Mouse (Mus musculus): ENCODE results near the gene Dap. TPM values are rescaled to one million over a fixed set of nuclear protein-coding genes. Genes with fewer than 3 reads are reported as not detected.

The Dap gene
- total RNA-seq, 2 experiments from 2014 or later, result 9.3 to 11.5 TPM

DNA sequence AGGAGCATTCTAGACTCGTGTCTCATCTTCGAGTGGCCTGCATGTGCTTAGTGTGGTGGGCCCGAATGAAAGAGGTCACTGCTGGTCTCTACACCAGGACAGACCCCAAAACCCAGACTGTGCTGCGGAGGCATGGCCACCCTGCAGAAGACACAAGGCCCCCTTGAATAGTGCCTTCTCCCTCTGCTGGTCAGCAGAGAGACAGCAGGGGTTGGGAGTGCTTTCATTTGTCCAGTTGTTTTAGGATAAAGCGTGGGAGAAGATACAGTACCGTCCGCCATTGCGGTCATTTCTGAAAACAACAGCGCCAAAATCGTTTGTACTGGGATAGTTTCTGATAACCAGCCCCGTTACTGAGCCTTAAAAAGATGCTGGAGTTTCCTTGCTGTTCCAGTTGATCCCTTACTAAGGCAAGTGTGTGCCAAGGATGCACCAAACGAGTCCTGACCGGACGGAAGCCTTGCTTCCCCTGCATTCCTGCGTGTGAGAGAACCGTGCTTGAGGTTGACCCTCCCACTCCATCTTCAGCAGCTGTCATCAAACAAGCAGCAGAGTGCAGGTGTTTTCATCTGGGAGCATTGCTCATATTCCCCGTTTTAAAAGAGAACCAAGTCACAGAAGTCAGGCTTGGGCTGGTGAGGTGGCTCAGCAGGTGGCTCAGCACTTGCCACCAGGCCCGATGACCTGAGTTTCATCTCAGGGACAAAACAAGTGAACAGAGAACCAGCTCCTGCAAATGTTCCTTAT is 34.8 kb downstream of the Dap start:
- no peak for DNase-seq
- intact Hi-C loops (cut with DNase I), result loop anchor here (10.0 kb wide), 1 partner anchor 1084 kb away; the partner anchor contains the start of gene Ctnnd2

DNA sequence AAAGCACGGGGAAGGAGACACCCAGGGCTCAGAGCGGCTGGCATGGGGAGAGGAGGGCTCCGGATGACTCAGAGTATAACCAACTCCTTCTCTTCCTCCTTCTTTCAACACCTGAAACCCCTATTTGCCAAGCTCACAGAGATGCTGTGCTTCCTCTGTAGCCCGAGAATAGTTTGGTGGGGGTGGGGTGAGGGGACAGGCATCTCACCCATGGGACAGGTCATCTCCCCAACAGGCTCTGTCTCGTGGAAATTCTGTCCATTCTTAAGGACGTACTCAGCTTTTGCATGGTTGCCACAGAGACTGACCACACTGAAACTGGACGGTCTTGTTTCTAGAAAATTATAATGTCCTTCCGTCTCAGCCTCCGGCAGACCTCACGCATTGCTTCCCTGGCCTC is 37.0 kb downstream of the Dap start:
- intact Hi-C loops (cut with DNase I), result loop anchor here (10.0 kb wide), 1 partner anchor 336 kb away; no protein-coding TSS in a partner anchor
- DNase-seq, result no peak

DNA sequence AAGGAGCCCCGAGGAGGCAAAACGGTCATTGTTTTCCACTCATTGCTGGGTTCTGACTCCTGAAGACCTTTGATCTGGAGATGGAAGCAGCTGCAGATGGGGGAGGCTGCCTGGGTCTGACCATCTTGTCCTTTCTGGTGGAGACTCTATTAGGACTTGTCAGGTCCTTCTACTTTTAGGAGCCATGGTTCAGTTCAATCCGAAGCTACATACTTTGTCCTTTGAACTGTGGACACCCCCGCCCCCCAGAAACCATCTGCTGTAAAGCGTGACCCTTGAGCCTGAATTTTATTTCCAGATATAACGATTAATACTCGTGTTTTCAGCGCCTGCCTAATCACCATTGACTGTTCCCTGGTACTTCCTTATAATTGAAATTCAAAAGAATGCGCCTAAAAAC is 38.2 kb downstream of the Dap start:
- no peak for DNase-seq
- intact Hi-C loops (cut with DNase I), result loop anchor here (10.0 kb wide), 1 partner anchor 338 kb away; no protein-coding TSS in a partner anchor

DNA sequence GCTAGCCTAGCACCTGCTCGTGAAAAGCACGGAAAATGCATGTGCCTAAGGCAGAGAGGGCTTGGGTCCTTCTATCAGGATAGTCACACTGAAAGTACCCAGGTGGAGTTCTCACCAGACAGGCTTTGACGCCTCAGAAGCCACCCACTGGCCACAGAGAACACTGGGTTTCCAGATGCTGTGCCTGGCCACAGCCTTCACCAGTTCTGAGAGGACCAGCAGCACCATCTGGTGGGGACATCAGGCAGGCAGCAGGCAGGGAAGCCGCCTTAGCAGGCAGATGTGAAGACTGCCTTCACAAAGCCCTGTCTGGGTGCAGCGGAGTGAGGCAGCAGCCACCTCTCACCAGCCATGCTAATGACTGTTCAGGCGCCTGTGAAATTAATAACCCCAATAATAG is 40.7 kb downstream of the Dap start:
- peak; percentile 90 for DNase-seq
- intact Hi-C loops (cut with DNase I), result loop anchor here (10.0 kb wide), 1 partner anchor 340 kb away; no protein-coding TSS in a partner anchor

DNA sequence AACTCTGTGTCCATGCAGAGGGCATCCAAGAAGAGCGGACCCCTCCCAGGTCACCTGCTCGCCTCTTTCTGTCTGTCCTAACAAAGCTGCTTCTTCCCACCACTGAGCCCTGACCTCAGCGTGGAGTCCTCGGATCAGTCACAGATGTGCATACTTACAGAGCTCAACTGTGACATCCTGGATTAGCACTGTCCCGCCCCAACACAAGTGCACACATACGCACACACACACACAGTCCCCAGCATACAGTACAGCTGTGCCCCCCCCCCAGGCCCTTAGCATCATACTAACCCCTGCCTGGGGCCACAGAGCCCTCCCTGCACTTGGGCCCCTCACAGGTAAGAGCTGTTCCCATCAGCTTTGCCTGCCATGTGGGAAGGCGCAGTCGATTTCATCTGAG is 41.3 kb downstream of the Dap start:
- intact Hi-C loops (cut with DNase I), result loop anchor here (10.0 kb wide), 1 partner anchor 341 kb away; no protein-coding TSS in a partner anchor
- no peak for DNase-seq

DNA sequence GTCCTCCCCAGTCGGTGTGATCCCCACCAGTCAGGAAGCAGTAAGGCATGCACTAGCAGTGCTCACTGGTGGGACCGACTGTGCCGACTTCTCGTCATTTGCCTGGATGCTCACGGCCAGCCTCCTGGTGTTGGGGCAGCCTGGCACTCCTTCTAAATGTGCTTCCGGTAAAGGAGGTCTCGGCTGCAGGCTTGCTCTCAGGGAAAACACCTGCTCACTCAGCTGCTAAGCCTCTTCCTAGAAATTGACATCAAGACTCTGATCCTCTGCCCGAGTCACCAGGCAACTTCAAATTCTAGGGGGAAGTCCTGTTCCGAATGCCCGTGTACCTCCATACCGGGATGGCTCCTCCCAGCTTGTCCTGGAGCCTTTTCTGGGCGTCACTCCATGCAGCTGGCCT is 41.7 kb downstream of the Dap start:
- DNase-seq, result no peak
- intact Hi-C loops (cut with DNase I), result loop anchor here (10.0 kb wide), 1 partner anchor 341 kb away; no protein-coding TSS in a partner anchor

DNA sequence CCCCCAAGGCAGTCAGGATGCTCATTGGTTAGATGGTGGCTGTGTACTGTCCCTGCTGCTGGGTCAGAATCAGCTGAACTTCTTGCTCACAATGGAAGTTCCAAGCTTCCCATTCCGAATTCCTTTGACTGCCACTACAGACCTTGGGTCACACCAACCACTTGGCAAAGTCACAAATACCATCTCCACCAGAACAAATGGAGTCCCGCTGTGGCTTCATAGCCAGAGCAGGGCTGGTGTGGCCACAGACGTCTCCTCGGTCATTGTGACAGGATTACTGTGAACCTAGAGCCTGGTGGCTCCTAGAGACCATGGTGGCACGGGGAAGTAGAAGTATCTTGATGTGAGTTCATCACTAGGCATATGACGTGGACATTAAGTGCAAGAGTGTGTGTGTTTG is 44.0 kb downstream of the Dap start:
- DNase-seq, result no peak
- intact Hi-C loops (cut with DNase I), result loop anchor here (10.0 kb wide), 1 partner anchor 343 kb away; no protein-coding TSS in a partner anchor

DNA sequence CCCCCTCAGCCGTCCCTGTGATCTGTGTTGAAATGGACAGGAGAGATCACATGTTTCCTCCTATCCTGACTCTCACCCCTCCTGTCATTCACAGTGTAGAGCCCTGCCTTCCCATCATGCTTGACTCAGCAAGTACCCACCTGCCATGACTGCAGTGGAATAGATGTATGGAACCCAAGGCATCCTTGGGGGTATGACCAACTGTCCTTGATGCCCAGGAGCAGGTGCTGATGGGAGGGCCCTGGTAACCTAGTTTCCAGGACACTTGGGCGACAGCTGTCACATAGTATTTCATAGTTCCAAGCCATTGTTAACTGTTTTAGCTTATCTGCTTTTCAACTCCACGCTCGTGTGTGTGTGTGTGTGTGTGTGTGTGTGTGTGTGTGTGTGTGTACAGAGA is 45.4 kb downstream of the Dap start:
- DNase-seq, result no peak
- intact Hi-C loops (cut with DNase I), result loop anchor here (10.0 kb wide), 1 partner anchor 345 kb away; no protein-coding TSS in a partner anchor

DNA sequence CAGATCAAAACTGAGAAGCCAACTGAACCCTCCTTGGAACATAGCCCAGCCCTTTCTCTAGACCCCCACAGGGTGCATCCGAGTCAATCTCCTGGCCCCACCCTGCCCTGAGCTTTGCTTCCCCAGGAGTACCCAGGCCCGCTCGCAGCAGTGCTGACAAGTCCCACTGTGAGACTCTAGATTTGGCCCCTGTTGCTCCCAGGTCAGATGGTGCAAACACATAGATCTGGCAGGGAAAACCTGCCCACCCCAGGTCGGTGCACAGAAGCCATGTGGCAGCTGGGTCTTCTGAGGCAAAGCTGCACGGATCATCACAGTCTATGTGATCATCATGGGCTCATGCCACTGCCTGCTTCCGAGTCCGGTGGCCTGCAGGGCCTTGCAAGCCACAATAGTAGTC is 48.6 kb downstream of the Dap start:
- peak; percentile 66 for DNase-seq
- intact Hi-C loops (cut with DNase I), result no loop called here

DNA sequence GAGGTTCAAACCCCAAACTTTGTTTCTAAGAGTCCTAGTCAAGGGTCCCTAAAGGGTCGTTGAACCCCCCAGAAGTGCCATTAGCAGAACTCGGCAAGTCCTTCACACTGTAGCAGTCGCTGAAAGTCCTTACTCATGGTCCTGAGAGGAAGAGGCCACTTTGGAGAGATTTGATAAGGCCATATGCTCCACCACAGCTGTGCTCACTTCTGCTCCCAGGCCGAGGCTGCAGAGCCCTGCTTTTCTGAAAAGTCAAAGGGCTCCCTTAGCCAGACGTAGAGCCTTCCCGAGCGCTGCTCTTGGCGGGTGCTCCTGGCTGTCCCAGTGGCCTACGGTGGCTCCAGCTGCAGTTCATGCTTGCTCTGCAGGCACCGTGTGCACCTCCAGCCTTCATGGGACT is 49.4 kb downstream of the Dap start:
- DNase-seq, result no peak
- intact Hi-C loops (cut with DNase I), result no loop called here

DNA sequence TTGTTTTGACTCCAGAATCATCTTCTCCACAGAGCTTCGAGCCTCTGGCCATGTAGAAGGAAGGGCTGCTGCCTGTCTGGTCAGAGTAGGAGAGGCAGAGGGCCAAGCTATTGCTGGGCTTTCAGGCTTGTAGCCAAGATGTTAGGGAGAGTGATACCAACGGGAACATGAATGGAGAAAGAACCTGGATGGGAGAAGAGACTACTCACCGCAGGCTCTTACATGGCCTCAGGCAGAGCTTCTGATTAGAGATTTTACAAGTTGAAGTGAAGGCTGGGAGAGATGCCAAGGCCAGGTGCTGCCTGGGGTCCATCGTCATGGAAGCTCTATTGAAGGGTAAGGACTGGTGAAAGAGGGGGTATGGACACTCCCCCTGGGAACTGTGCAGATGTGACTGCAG is 54.0 kb downstream of the Dap start:
- intact Hi-C loops (cut with DNase I), result no loop called here
- peak; percentile 54 for DNase-seq

DNA sequence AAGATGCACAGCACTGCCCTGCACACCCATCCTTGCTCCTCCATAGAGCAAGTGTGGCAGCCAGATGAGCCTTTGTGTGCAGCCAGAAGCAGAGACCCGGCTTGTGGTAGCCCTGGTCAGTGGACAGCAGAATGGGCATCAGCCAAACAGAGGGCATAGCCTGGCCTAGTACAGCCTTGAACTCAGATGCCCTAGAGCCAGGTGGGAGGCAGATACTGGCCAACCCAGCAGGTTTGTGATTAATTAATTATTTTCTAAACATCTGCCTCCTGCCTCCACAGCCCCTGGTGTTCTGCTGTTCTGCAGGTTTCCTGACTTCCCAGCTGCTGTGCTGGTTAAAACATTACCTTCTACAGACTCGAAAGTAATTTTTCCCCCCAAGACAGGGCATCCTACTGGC is 55.0 kb downstream of the Dap start:
- intact Hi-C loops (cut with DNase I), result no loop called here
- DNase-seq, result no peak

DNA sequence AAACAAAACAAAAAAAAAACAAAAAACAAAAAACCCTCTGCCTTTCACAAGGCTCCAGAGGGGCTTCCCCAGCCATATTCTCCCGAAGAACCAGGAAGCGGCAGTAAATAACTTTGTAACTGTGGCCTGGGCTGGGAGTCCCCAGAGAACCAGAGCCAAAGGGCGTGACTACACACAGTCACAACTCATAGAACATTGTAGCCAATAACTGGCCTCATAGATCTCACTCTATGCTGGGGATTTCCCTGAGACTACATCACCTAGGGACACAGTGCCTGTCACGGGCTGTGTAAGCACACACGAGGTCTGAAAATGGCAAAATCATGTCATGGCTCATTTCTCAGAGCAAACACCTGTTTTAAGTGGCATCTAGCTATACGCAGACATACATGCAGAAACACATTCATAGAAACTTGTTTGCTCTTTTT is 55.5 kb downstream of the Dap start:
- DNase-seq, result no peak
- intact Hi-C loops (cut with DNase I), result no loop called here

DNA sequence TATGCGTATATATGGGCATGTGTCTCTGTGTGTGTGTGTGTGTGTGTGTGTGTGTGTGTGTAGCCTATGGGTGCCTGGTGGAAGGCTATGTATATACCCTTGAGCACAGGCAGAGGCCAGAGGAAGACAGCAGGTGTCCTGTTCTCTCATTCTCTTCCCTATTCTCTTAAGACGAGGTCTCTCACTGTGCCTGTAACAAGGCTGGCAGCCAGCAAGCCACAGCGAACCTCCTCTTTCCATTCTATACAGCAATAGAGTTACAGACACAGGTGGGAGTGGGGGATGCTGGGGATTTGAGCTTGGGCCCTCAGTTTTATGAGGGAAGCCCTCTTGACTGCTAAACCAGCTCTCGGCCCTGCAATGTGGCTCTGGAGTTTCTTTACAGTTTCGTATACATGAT is 55.9 kb downstream of the Dap start:
- intact Hi-C loops (cut with DNase I), result no loop called here
- DNase-seq, result no peak

DNA sequence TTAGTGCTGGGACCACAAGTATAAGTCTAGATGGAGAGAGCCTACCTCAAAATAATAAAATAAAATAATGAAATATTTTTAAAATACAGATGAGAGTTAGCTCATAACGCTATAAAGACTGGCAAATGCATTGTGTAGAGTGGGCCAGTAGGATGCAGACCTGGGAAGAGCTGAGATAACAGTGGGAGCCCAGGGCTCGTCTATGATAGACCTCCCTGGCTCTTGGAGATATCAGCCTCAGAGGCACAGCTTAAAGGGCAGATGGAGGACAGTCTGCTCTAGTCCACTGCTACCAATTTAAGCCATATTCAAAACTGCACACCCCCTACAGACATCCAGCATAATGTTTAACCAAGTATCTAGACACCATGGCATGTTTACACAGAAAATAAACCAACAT is 56.6 kb downstream of the Dap start:
- intact Hi-C loops (cut with DNase I), result no loop called here
- DNase-seq, result no peak

DNA sequence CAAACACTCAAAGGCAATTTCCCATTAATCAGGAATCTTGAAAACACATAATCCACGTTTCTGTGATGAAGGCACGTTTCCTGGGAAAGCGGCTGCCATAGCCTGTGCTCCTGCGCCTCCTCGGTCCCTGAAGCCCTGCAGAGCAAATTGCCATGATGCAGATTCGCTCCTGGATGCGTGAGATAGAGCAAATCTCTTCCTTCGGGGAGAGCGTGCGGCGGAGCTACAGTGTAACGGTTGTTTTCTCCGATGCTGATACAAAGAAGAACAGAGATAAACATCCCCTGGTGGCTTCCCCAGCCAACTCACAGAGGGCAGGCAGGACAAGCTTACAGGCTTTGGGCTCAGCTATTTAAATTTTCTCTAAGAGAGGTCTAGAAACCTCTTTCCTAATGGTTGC is 57.7 kb downstream of the Dap start:
- intact Hi-C loops (cut with DNase I), result no loop called here
- no peak for DNase-seq

DNA sequence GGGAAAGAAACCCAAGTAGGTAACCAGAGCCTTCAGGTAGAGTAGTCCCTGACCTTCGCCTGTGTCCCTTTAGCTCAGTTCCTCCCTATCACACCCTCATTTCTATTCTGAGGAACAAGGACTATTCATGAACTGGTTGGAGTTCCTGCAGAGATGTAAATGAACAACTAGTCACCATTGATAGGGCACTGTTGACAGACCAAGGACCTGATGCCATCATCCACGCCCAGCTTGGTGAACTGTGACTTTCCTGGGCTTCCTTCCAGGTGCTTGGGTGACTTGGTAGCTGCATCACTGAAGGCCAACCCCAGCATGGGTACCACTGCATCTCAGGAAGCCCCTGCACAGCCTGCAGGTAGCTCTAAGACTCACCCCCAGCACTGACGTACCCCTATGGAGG is 58.2 kb downstream of the Dap start:
- DNase-seq, result no peak
- intact Hi-C loops (cut with DNase I), result no loop called here

DNA sequence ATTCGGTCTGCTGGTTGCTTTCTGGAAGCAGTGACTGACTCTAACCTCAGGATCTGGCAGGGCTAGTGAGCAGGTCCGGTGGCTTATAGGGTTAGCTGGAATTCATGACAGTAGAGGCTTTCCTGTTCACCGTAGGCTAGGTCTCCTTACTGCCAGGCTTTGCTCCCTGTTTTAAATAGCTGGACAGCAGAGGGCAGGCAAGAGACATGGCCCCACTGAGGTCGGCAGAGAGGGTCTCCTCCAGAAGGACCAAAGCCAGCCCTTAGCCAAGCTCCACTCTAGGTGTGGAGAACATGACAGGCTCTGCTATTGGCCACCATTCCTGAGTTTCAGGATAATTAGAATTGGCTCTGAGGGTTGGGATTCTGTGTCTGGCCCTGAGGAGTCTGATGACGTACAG is 60.0 kb downstream of the Dap start:
- intact Hi-C loops (cut with DNase I), result no loop called here

DNA sequence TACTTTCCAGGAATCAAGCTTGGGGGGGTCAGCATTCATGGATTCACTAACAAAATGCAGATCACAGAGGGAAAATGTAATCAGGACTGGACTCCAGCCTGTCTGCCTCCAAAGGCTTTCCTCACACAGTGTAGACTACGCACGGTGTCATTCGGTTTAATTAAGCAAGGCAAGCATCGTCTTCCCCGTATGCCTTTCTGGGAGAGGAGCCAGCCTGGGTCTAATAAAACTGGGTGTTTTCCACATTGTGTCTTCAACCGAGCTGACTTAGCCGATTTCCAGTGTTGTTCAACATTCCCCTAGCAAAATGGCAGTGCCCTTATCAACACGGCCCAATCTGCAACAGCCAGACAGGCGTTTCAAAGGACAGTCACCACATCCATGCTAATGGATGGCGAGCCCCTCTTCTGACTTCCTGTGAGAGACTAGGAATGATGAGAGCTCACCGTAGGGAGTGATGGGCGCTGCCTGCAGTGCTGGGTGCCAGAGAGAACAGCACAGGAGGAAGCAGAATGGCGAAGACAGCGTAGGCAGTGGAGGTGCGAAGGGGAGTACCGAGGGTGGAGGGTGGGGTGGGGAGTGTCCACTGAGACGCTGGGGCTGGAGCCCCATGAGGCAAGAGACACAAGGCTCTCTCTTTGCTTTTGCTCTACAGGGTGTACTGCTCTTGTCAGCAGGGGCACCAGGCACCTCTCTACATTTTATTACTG is 61.0 kb downstream of the Dap start:
- intact Hi-C loops (cut with DNase I), result no loop called here
- DNase-seq, result peak; percentile 58

More for the DNA sequence above, 60.0 kb downstream of the Dap start:
- DNase-seq, result peak; percentile 40

DNA sequence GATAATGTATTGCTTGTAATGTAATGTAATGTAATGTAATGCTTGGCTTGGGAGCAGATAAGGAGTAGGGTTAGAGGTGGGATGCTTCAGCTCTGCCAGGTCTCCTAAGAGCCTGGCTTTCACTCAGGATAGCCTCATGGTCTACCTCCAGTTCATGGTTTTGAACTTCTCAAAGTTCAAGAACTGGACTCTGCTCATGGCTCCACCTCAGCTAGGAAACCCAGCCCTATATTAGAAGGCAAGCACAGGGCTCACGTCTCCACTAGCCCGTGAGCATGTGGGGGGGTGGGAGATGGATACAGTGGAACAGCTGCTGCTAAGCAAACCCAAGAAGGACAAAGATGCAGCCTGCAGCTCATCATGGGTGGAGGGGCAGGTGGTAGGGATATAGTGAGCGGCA is 61.6 kb downstream of the Dap start:
- intact Hi-C loops (cut with DNase I), result no loop called here
- no peak for DNase-seq

DNA sequence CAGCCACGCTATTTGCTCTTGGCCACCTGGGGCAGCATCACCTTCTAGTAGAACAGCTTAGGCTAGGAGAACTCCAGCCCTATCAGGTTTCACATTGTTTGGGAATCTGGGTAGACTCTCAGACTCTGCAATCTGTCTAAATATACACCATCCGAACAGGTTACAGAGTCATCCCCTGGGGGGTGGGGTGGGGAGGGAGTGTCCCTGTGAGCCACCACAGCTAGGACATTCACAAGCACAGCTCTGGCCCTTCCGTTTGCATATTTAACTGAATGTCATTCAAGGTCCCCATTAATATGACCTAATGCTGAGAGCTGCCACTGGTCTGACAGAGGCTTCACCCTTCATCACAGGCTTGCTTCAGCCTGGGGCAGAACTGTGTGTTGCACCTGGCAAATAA is 68.5 kb downstream of the Dap start:
- DNase-seq, result no peak
- intact Hi-C loops (cut with DNase I), result no loop called here

DNA sequence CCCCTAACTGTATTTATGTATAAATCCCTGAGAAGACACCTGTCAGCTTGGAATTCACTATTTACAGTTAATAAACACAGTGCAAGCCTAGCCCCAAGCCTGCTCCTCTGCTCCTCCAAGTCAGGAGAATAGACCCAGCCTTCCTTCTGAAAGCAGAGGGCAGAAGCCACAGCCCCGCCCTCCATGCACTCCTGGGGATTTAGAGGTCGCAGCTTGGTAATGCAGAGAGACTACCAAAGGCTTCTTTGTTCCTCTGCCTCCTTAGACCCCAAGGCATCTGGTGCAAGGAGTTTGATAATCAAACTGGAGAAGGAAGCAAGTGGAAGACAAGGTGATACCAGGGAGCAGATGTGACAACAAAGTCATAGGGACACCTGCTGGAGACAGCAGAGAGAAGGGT is 70.2 kb downstream of the Dap start:
- DNase-seq, result no peak
- intact Hi-C loops (cut with DNase I), result no loop called here

Measured in left cerebral cortex, postnatal 4 days (tissue).